Mouse (Mus musculus) ES-Bruce4 (cell line): ENCODE measurements at regions not wholly inside any gene's neighbourhood (a gene's known extent, or its start where the extent isn't known, plus 50 kb on each side); places are given as distances from the start of the nearest gene placed in this dataset.

Experiments used
- CTCF ChIP-seq: IDR thresholded peaks from one replicate; pipeline ENCODE4 v1.8.1; 2011; ENCODE audit warnings: low read depth, low read length
- POLR2A ChIP-seq: IDR thresholded peaks from one replicate; pipeline ENCODE4 v1.8.1; 2011; ENCODE audit warnings: low read length; ENCODE audit not compliant: insufficient read depth

GRCm38 (mm10) chr12:35291941-35292341 lies 242.9 kb downstream of the Ahr start:
- TF ChIP-seq POLR2A = no peak
- TF ChIP-seq CTCF = no peak
